Mouse (Mus musculus) cerebellum, adult 8-10 months (tissue): ENCODE measurements around the gene Ddit4.

Experiments
- DNase-seq: peaks from one replicate; pipeline ENCODE4 v3.0.0; 2022

Gene Ddit4

GRCm38 (mm10) chr10:59970450-59971062 is 18.9 kb upstream of the Ddit4 start:
- DNase-seq, result peak; percentile 39

GRCm38 (mm10) chr10:59969821-59970449 is 18.3 kb upstream of the Ddit4 start:
- DNase-seq, result peak; percentile 78

- DNase-seq, result peak; percentile 42
Observed at GRCm38 (mm10) chr10:59967309-59967942, 15.8 kb upstream of the Ddit4 start.

- DNase-seq, result no peak
Observed at GRCm38 (mm10) chr10:59966743-59967142, 15.1 kb upstream of the Ddit4 start.

DNA sequence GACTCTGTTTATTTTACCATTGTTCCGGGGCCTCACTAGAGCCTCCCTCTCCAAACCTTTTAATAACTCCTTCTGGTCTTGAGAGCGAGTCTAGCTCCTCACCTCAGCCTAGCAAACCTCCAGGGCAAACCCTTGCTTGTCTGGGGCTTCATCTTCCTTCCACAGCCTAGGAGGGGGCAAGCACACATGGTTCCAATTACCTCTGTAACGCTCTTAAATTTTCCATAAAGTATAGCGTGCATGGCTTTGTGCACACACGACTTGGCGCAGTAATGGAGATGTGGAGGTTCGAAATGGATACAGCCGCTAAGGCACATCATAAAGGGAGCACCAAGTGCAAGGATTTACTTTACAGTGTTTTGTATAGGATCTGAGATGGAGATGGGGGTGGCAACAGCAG is 14.2 kb upstream of the Ddit4 start:
- DNase-seq, result no peak

DNA sequence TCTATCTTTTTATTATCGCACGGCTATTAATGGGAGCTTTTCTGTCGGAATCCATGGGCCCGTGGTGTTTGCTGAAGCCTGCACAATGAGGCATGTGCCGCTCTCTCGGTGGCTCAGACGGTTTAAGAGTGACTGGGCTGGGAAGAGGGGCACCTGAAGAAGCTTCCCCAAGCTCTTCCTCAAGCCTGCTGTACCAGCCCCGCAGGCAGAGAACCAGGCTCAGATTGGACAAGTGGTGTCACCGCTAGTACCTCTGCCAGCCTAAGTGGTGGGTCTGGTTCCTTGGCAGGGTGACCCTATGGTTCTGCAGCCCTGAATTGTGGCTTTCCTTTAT is 13.7 kb upstream of the Ddit4 start:
- DNase-seq, result no peak

DNA sequence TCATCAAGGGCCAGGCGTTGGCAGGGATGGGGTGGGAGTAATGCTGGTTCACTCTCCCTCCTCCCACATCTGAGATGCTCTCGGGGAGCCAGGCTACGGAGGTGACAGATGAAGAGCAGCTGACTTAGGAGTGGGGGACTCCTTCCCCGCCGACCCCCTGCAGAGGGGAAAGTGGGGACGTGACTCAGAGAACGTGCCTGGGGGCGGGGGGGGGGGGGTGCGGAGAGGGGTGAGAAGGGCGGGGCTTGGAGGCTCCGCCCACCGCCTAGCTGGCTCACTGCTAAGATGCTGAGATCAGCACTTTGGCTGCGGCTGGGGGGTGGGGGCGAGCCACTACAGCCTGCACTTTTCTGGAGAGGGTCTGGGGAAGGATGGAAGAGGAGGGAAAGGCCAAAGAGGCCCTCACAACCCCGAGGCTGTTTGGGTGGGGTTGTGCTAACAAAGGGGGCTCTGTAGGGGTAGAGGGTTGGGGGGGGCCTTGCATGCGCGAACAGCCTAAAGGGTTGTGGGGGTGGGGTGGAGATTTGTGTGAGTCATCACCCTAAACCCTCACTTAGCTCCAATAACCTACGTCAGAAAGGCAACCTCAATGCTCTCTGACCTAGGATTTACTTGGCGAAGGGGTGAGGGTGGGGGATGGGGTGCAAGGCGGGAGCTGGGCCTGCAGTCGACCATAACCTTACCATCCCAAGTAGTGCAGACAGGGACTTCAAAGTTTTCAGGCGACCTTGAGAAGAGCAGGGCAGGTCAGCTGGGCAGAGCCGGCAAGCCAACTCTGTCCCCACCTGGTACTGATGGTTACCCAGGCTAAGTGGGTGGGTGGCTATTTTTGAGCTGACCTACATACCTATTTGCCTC is 13.1 kb upstream of the Ddit4 start:
- no peak for DNase-seq

DNA sequence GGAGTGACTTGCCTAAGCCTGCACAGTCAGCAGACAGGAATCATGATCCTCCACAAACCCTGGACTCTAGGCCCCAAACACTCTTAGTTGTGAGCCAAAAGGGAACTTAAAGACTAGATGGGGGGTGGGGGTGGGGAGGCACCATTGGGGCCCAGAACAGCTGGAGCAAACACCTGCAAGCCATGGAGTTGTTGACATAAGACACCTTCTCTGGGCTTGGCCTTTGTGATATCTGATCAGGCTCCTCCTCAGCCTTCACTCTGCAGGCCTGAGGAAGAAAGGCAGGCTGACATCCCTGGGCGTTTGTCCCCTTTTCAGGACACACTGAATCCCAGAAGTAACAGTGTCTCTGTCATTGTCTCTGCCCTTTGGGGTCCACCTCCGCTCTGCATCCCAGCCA is 12.0 kb upstream of the Ddit4 start:
- no peak for DNase-seq

GRCm38 (mm10) chr10:59959517-59959916 is 7.9 kb upstream of the Ddit4 start:
- no peak for DNase-seq

DNA sequence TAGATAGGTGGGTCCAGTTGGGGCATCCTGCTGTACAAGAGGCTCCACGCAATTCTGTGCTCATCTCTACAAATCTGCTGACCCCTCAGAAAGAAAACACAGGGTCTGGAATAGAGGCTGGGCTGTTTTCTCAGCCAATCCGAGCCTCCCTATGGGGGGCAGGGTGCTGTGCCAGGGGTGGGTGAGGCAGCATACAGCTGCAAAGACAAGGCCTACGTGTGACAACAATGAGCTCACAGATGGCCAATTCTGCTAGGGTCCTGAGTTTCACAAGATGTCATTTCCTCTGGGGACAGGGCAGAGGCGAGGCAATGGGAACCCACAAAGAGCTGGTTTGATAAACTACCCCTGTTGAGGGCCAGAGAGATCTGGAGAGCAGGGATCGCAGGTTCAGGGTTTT is 6.8 kb upstream of the Ddit4 start:
- no peak for DNase-seq

DNA sequence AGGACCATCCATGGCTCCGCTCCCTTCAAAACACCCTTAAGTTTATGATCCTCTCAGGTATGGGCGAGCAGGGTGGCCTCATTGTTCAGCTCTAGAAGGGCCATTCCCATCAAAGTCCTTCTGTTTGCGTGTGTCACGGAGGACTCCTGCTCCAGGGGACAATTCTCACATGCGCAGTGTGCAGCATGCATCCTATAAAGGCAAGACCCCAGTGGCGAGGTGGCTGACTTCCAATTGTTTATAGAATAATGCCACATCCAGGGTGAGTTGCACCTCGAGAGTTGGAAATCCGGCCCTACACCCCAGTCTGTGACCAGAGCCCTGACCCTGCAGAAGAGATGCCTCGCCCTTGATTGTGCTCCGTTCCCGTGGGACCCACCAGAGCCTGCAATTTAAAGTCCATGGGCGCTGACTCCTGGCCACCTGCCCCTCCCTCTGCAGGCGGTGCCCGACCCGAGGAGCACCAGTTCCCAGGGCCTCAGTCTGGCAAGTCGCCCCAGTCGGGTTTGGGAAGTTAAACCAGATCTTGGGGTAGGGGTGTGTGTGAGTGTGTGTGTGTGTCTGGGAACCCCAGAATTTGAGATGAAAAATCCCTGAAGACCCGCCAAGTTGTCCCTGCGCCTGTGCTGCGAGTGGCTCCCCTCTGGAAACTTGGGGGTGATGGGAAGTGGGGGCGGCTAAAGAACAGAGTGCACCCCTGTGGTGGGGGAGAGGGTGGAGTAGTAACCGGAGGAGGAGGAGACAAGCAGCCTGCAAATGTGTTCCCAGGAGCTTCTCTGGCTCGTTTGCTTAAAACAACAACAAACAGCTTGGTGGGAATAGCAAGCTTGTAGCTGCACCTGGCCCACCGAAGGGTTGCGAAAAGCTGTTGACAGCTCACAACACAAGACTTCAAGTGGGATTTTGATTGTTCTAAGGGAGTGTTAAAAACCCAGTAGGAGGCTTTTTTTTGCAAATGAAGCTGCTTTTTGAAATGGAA is 5.8 kb upstream of the Ddit4 start:
- no peak for DNase-seq

GRCm38 (mm10) chr10:59956681-59957080 is 5.0 kb upstream of the Ddit4 start:
- DNase-seq, result no peak

- no peak for DNase-seq
Observed at GRCm38 (mm10) chr10:59953564-59954039, 2.0 kb upstream of the Ddit4 start.

DNA sequence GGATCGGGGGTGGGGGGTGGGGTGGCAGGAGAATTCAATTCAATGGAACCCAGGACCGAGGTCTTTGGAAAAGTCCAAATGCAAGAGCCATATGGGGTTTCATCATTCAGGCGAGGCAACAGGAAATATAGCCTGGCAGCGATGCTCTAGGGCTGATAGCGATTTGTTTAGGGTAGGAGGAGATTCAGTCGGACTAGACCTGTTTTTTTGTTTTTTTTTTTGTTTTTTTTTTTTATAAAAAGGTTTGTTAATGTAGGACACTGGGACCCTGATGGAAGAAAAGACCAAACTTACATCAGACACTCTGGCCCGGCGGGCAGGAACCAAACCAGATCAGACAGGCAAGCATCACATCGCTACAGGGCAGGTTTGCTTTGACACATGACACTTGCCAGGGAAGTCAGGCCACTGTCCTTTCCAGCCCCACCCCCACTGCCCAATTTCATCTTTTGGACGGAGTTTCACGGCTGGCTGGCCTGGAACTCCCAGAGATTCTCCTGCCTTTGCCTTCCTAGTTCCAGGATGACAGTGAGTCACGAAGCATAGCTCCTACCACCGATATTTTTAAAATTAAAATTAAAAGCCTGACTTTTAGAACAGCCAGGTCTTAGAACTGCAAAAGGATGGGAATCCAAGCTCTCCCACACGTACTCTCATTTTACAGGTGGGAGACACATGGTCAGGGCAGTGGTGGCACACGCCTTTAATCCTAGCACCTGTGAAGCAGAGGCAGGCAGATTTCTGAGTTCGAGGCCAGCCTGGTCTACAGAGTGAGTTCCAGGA is 1.3 kb upstream of the Ddit4 start:
- peak; percentile 56 for DNase-seq

GRCm38 (mm10) chr10:59952152-59952780 is 632 bp upstream of the Ddit4 start:
- peak; percentile 74 for DNase-seq

DNA sequence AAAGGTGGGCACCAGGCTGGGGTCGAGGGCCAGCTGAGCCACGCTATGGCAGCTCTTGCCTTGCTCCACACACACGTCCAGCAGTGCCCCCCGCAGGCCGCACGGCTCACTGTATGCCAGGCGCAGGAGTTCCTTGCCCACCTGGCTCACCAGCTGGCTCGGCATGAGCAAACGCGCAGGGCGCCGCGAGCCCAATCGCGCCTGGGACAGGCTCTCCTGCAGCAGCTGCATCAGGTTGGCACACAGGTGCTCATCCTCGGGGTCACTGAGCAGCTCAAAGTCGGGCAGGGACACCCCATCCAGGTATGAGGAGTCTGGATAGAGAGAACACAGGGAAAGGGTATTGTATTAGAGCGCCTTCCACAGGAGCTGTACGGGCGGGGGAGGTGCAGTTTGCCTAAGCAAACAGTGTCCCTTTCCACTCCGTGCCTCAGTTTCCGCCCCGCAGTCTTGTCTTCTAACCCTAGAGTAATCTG is 880 bp downstream of the Ddit4 start:
- peak; percentile 86 for DNase-seq

DNA sequence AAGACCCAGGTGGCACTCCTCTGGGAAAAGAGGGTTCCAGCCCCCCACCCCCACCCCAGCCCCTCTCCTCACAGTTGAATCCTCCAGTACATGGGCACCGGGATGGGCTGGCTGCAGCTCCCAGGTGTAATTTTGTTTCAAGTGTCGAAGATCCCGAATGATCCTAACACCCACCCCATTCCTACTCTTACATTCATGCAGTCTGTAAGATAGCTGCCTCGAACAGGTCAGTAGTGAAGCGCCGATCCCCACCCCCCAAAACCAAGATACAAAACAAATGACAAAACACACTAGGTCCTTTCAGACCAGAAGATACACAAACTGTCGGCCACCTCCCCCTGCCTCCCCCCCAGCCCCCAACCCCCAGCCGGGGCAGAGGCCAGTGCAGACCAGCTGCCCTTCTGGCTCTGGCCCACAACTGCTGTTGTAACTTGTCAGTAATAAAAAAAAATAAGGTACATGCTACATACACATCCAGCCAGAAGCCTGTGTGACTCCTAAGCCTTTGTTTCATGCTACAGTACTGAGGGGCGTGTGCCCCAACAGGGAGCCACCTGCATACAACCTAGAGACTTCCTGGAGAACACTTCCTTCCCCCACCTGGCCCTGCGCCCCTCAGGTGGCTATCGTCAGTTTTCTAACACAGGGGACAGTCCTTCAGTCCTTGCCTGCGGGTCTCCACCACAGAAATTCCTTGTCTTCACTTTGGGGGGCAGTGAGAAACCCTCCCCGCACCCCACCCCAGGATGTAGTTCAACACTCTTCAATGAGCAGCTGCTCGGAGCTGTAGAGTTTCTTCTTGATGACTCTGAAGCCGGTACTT is 1.6 kb downstream of the Ddit4 start:
- no peak for DNase-seq

DNA sequence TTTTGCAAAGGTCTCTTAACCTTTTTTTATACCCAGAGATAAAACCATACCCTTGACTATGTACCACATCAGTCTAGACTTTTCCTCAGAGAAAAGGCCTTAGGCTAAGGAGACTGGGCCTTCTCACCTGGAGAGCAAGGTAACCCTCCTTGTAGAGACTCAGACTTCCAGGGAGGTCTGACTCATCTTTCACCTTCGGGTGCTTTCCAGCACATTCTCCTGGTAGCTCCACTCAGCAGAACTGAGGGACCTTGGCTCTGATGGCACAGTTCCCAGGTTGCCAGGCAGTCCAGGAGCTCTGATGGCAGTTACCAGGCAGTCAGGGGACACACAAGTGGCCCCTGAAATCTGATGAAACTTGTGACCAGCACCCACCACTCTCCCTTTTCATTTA is 2.4 kb downstream of the Ddit4 start:
- DNase-seq, result peak; percentile 52

DNA sequence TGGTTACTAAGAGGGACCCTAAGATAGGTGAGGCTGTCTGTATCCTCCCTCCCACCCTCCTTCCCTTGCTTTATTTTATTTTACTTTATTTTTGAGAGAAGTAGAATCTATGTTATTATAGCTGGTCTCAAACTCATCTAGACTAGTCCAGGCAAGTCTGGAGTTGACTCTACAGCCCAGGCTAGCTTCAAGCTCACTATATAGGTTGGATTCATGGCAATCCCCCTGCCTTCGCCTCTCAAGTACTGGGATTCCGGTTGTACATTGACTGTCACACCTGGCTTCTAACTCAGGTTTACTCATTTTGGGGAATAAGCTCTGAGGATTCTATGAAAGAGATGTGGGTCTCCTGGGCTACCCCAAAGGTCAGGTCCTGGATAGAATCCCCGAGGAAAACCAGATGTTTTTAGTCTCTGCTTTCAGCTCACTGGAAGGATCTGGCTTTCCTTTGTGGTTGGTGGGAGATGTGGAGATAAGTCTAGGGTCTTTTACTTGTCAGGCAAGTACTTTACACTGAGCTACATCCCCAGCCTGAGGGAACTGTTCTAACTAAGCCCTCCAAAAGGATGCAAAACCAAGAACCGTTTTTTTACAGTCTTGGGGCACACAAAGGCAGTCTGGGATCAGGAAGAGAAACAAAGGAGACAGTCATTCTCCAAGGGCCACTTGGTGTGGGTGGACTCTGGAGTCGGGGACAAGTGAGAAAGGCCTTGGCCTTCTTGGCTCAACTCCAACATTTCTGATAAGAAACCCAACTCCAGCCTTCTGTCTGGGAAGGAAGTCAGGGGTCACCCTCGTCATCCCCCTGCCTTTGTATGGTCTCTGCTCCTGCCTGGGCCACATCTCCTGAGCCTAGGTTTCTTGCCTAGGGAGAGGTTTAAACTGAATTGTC is 3.0 kb downstream of the Ddit4 start:
- peak; percentile 35 for DNase-seq
